Mouse (Mus musculus) forebrain, embryonic 14.5 days (tissue): ENCODE measurements around the gene Ube2g2. TPM values are rescaled to one million over a fixed set of nuclear protein-coding genes. Genes with fewer than 3 reads are reported as not detected.
A peak's percentile ranks its signal among the peaks of the same experiment; 100 is the strongest.

Source experiments
- ATAC-seq: fragments of 200-750 bp; cut with Nextera tagmentation; 2 replicates; pipeline ENCODE4 v1.8.0; 2017; ENCODE audit warnings: mild to moderate bottlenecking, moderate library complexity
- DNase-seq: peaks from one replicate; pipeline ENCODE4 v3.0.0-alpha.2; 2015; ENCODE audit warnings: low spot score
- H3K27ac ChIP-seq: fragments of 300-500 bp; sonication (generic); 2 replicates; pipeline ENCODE4 v1.5.1; 2014; ENCODE audit warnings: low read depth, mild to moderate bottlenecking, control low read depth, low read length, moderate library complexity
- H3K27me3 ChIP-seq: fragments of 300-500 bp; sonication (generic); replicated peaks from 2 replicates; pipeline ENCODE4 v1.6.1; 2014; ENCODE audit warnings: low read length, control low read depth, mixed read lengths; ENCODE audit not compliant: control insufficient read depth, insufficient read depth
- H3K36me3 ChIP-seq: fragments of 300-500 bp; sonication (generic); 2 replicates; pipeline ENCODE4 v1.6.1; 2014; ENCODE audit warnings: low read length, control low read depth; ENCODE audit not compliant: control insufficient read depth, insufficient read depth
- H3K4me1 ChIP-seq: fragments of 300-500 bp; sonication (generic); 2 replicates; pipeline ENCODE4 v1.6.1; 2014; ENCODE audit warnings: antibody characterized with exemption, low read length, control low read depth; ENCODE audit not compliant: control insufficient read depth, insufficient read depth
- H3K4me2 ChIP-seq: fragments of 300-500 bp; sonication (generic); 2 replicates; pipeline ENCODE4 v1.6.1; 2014; ENCODE audit warnings: mild to moderate bottlenecking, control low read depth, low read length
- H3K4me3 ChIP-seq: fragments of 300-500 bp; sonication (generic); 2 replicates; pipeline ENCODE4 v1.5.1; 2014; ENCODE audit warnings: low read depth, low read length, control low read depth
- H3K9ac ChIP-seq: fragments of 300-500 bp; sonication (generic); 2 replicates; pipeline ENCODE4 v1.6.1; 2014; ENCODE audit warnings: mild to moderate bottlenecking, low read length, control low read depth, moderate library complexity
- H3K9me3 ChIP-seq: fragments of 300-500 bp; sonication (generic); replicated peaks from 2 replicates; pipeline ENCODE4 v1.6.1; 2016; ENCODE audit warnings: low read length, control low read depth, mixed read lengths; ENCODE audit not compliant: control insufficient read depth
- WGBS: fragments of 180-500 bp; shearing (Covaris S2); extraction: QIAGEN DNeasy Blood & Tissue Kit; methylation state at CpG from one replicate; pipeline ENCODE4 v1.1.7; 2014; 5-methylcytosine and 5-hydroxymethylcytosine counted together
- polyA plus RNA-seq: library from polyadenylated mRNA; unstranded; fragments of >200 nt; fragmentation: Nextera tagmentation; extraction: Ambion mirVana; gene quantifications from 2 replicates; pipeline ENCODE4 v1.2.1, GENCODE M21; 2014

Ube2g2 gene
- 72.6 and 73.6 TPM in 2 replicates for polyA plus RNA-seq

- H3K9ac ChIP-seq: peak within 1 kb of the TSS; percentile 97
- peaks cover 22% of the 10 kb centered on the region for H3K4me1 ChIP-seq
- H3K4me2 ChIP-seq: peak within 1 kb of the TSS; percentile 60
- H3K27ac ChIP-seq: peak within 1 kb of the TSS; percentile 82
- H3K4me3 ChIP-seq: peak within 1 kb of the TSS; percentile 89
- H3K27me3 ChIP-seq: no peaks in the 10 kb centered on the region
- DNase-seq (peak; percentile 93), ATAC-seq (peak; percentile 94)
- H3K9me3 ChIP-seq: no peaks in the 10 kb centered on the region
- under 1% methylated on average over 90 of the region's 96 CpGs for WGBS
- peaks cover 12% of the 10 kb centered on the region for H3K36me3 ChIP-seq
Observed at GRCm38 (mm10) chr10:77622055-77622988, at the start of gene Ube2g2. Ube2g2 (plus strand) TSS chr10:77622275.

- Histone ChIP-seq H3K9me3 (no peaks in the 10 kb centered on the region), H3K27ac (no peak overlapping the region), H3K4me1 (no peaks in the 10 kb centered on the region), H3K27me3 (no peaks in the 10 kb centered on the region), H3K9ac (no peak overlapping the region), H3K4me2 (no peak overlapping the region), H3K4me3 (no peak overlapping the region), H3K36me3 (no peaks in the 10 kb centered on the region)
- ATAC-seq (no peak), DNase-seq (no peak)
- 89% methylated on average over 1 of the region's 1 CpGs for WGBS
Observed at GRCm38 (mm10) chr10:77573162-77573561, 48.9 kb upstream of the Ube2g2 start.

DNA sequence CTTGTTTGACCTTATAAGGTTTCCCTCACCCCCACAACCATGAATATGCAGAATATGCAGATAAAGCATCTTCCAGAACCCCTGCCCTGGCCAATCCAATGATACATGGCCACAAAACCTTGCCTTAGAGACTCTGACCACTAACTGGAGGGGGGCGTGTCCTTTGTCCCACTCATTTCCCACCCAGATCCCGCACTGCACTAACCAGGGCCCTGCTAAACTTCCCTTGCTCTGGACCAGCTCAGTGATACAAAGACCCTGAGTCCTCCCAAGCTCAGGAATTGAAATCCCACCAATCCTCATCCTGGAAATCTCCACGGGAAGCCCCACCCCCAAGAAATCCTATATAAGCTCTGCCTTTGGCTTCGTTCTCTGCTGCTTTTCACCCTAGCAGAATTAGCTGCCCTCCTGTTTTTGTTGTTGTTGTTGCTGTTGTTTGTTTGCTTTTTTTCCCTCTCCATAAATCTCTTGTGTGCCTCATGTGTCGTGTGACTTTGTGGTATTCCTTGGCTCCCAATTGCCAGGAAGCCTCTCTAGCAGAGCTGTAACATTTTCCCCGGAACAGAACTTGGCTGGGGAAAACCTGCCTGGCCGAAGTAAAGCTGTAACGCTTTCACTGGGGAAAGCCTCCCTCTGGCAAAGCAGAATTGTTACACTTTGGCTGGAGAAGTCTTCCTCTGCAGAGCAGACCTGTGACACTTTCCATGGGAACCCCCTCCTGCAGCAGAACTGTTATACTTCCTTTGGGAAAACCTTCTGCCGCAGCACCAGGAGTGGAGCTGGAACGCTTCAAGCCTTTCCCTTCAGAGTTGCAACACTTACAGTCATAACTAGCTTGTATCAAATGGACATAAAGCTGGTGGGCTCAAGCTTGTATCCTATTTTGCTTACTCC, 41.8 kb upstream of the Ube2g2 start:
- no peak for ATAC-seq
- no peak overlapping the region for H3K4me2 ChIP-seq
- WGBS: 65% methylated on average over 10 of the region's 10 CpGs
- no peak for DNase-seq
- H3K4me3 ChIP-seq: no peak overlapping the region
- no peaks in the 10 kb centered on the region for H3K27me3 ChIP-seq
- no peaks in the 10 kb centered on the region for H3K9me3 ChIP-seq
- no peak overlapping the region for H3K27ac ChIP-seq
- H3K36me3 ChIP-seq: no peaks in the 10 kb centered on the region
- H3K4me1 ChIP-seq: peaks cover 15% of the 10 kb centered on the region; the same call in 1 of the 2 replicates
- no peak overlapping the region for H3K9ac ChIP-seq

- Histone ChIP-seq H3K27ac (peak overlapping the region; percentile 76), H3K4me2 (peak overlapping the region; percentile 82), H3K36me3 (no peaks in the 10 kb centered on the region), H3K4me3 (peak overlapping the region; percentile 85), H3K4me1 (peaks cover 15% of the 10 kb centered on the region; the same call in 1 of the 2 replicates), H3K9ac (peak overlapping the region; percentile 87), H3K27me3 (no peaks in the 10 kb centered on the region), H3K9me3 (no peaks in the 10 kb centered on the region)
- 10% methylated on average over 8 of the region's 8 CpGs for whole genome bisulfite sequencing
- DNase-seq: no peak
- peak; percentile 29 for ATAC-seq
Observed at GRCm38 (mm10) chr10:77581023-77581407, 41.1 kb upstream of the Ube2g2 start.

GRCm38 (mm10) chr10:77581408-77582284, 40.4 kb upstream of the Ube2g2 start, which contains the start of gene Pttg1ip:
Pttg1ip (plus strand) TSS chr10:77581720.
- Histone ChIP-seq H3K9ac (peak within 1 kb of the TSS; percentile 87), H3K27ac (peak within 1 kb of the TSS; percentile 79), H3K27me3 (no peaks in the 10 kb centered on the region), H3K36me3 (no peaks in the 10 kb centered on the region), H3K9me3 (no peaks in the 10 kb centered on the region), H3K4me2 (peak within 1 kb of the TSS; percentile 82), H3K4me3 (peak within 1 kb of the TSS; percentile 85), H3K4me1 (peaks cover 15% of the 10 kb centered on the region; the same call in 1 of the 2 replicates)
- DNase-seq: peak; percentile 99
- ATAC-seq: peak; percentile 97
- under 1% methylated on average over 60 of the region's 64 CpGs for WGBS

- Histone ChIP-seq H3K9me3 (no peaks in the 10 kb centered on the region), H3K4me2 (peak overlapping the region; percentile 82), H3K9ac (peak overlapping the region; percentile 87), H3K36me3 (peaks cover 2% of the 10 kb centered on the region), H3K4me1 (peaks cover 15% of the 10 kb centered on the region; the same call in 1 of the 2 replicates), H3K4me3 (peak overlapping the region; percentile 85), H3K27ac (no peak overlapping the region), H3K27me3 (no peaks in the 10 kb centered on the region)
- 16% methylated on average over 8 of the region's 8 CpGs for WGBS
- DNase-seq: no peak
- no peak for ATAC-seq
Observed at GRCm38 (mm10) chr10:77582285-77582618, 39.8 kb upstream of the Ube2g2 start.

DNA sequence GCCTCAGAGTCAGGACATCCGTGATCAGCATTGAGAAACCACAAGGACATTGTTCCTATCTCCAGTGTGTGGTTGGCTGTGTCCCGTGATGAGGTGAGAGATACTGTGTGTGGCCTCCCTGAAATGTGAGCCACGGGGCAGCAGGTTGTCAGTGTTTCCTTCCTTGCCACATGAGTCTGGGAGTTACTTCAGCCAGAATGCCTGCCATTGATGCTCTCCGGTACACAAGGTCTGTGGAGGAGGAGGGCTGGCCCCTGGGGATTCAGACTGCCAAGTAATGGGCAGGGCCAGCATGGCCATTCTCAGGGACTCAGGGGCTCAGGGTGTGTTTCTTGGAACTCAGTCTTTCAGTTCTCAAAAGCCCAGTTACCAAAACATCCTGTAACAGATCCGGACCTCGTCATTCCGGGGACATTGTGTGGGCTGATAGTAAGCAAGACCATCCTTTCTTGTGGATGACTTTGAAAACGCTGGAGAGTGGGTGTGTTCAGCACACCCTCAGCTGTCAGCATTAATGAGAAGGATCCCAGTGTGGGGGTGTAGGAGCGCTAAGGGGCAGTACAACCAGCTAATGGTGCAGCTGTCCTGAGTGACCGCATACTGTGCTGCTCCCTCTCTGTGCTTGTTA, 38.2 kb upstream of the Ube2g2 start:
- no peak overlapping the region for H3K27ac ChIP-seq
- no peak for ATAC-seq
- no peaks in the 10 kb centered on the region for H3K27me3 ChIP-seq
- no peak overlapping the region for H3K4me3 ChIP-seq
- DNase-seq: no peak
- no peak overlapping the region for H3K4me2 ChIP-seq
- H3K36me3 ChIP-seq: peaks cover 18% of the 10 kb centered on the region
- 83% methylated on average over 10 of the region's 10 CpGs for WGBS
- H3K9me3 ChIP-seq: no peaks in the 10 kb centered on the region
- H3K4me1 ChIP-seq: peaks cover 15% of the 10 kb centered on the region; the same call in 1 of the 2 replicates
- H3K9ac ChIP-seq: no peak overlapping the region

GRCm38 (mm10) chr10:77586637-77587036, 35.4 kb upstream of the Ube2g2 start:
- H3K4me2 ChIP-seq: no peak overlapping the region
- no peaks in the 10 kb centered on the region for H3K9me3 ChIP-seq
- DNase-seq: no peak
- H3K27ac ChIP-seq: no peak overlapping the region
- WGBS: 99% methylated on average over 3 of the region's 3 CpGs
- H3K27me3 ChIP-seq: no peaks in the 10 kb centered on the region
- H3K4me1 ChIP-seq: peaks cover 11% of the 10 kb centered on the region; the same call in 1 of the 2 replicates
- peaks cover 32% of the 10 kb centered on the region for H3K36me3 ChIP-seq
- no peak for ATAC-seq
- H3K4me3 ChIP-seq: no peak overlapping the region
- H3K9ac ChIP-seq: no peak overlapping the region
